Mouse (Mus musculus) embryonic facial prominence, embryonic 11.5 days (tissue): Measurements from ENCODE around the gene Cd47. TPM values are rescaled to one million over a fixed set of nuclear protein-coding genes. Genes with fewer than 3 reads are reported as not detected.

ENCODE experiments used
- ATAC-seq: fragments of 200-750 bp; cut with Nextera tagmentation; replicated peaks from 2 replicates; pipeline ENCODE4 v1.8.0; 2017; ENCODE audit warnings: low read depth; ENCODE audit not compliant: insufficient number of reproducible peaks, low FRiP score, low TSS enrichment
- DNase-seq: peaks from one replicate; pipeline ENCODE4 v3.0.0-alpha.2; 2015; ENCODE audit warnings: low spot score
- H3K27ac ChIP-seq: fragments of 300-500 bp; sonication (generic); replicated peaks from 2 replicates; pipeline ENCODE4 v1.5.1; 2014; ENCODE audit warnings: mild to moderate bottlenecking, low read depth, low read length, control low read depth
- H3K27me3 ChIP-seq: fragments of 300-500 bp; sonication (generic); 2 replicates; pipeline ENCODE4 v1.6.1; 2014; ENCODE audit warnings: mild to moderate bottlenecking, low read length, moderate library complexity, mixed read lengths; ENCODE audit not compliant: control insufficient read depth, insufficient read depth
- H3K36me3 ChIP-seq: fragments of 300-500 bp; sonication (generic); replicated peaks from 2 replicates; pipeline ENCODE4 v1.6.1; 2014; ENCODE audit warnings: low read depth, mild to moderate bottlenecking, low read length, moderate library complexity, mixed read lengths; ENCODE audit not compliant: control insufficient read depth, insufficient read depth
- H3K4me1 ChIP-seq: fragments of 300-500 bp; sonication (generic); 2 replicates; pipeline ENCODE4 v1.6.1; 2014; ENCODE audit warnings: low read length, mixed read lengths; ENCODE audit not compliant: control insufficient read depth, insufficient read depth
- H3K4me2 ChIP-seq: fragments of 300-500 bp; sonication (generic); 2 replicates; pipeline ENCODE4 v1.6.1; 2014; ENCODE audit warnings: low read depth, mild to moderate bottlenecking, control low read depth, low read length, moderate library complexity
- H3K4me3 ChIP-seq: fragments of 300-500 bp; sonication (generic); 2 replicates; pipeline ENCODE4 v1.5.1; 2014; ENCODE audit warnings: low read depth, low read length, control low read depth
- H3K9ac ChIP-seq: fragments of 300-500 bp; sonication (generic); replicated peaks from 2 replicates; pipeline ENCODE4 v1.6.1; 2014; ENCODE audit warnings: mild to moderate bottlenecking, control low read depth, low read length
- H3K9me3 ChIP-seq: fragments of 300-500 bp; sonication (generic); replicated peaks from 2 replicates; pipeline ENCODE4 v1.6.1; 2016; ENCODE audit warnings: mild to moderate bottlenecking, low read length, inconsistent platforms, mixed read lengths; ENCODE audit not compliant: control insufficient read depth
- WGBS: fragments of 180-500 bp; shearing (Covaris S2); extraction: QIAGEN DNeasy Blood & Tissue Kit; methylation state at CpG from one replicate; pipeline ENCODE4 v1.1.7; 2014; 5-methylcytosine and 5-hydroxymethylcytosine counted together
- polyA plus RNA-seq: library from polyadenylated mRNA; unstranded; fragments of >200 nt; fragmentation: Nextera tagmentation; extraction: Ambion mirVana; gene quantifications from 2 replicates; pipeline ENCODE4 v1.2.1, GENCODE M21; 2014

Gene Cd47
- polyA plus RNA-seq, 1 experiment from 2014 or later = 48.5 TPM

DNA sequence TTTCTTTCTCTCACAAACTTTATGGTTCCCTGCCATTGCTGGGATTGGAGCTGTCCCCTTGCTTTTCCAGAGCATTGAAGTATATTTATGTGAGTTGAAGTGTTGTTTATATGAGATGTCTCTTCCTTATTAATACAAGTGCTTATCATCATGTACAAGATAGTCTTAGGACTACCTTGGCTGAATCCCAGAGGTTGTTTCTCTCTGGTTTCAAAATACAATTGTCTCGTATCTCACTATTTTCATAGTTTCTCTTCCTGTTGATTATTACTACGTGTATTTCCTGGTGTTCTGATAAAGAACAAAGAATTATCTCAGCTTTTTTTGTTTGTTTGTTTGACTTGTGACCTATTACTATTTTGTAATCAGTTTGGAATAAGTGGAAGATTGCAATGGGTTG, 73.6 kb downstream of the Cd47 start:
- no peaks in the 10 kb centered on the region for H3K36me3 ChIP-seq
- H3K4me3 ChIP-seq = no peak overlapping the region
- no peaks in the 10 kb centered on the region for H3K27me3 ChIP-seq
- 83% methylated on average over 2 of the region's 2 CpGs for WGBS
- H3K4me1 ChIP-seq = no peaks in the 10 kb centered on the region
- ATAC-seq (no peak), DNase-seq (no peak)
- no peaks in the 10 kb centered on the region for H3K9me3 ChIP-seq
- H3K9ac ChIP-seq = no peak overlapping the region
- no peak overlapping the region for H3K27ac ChIP-seq
- H3K4me2 ChIP-seq = no peak overlapping the region

DNA sequence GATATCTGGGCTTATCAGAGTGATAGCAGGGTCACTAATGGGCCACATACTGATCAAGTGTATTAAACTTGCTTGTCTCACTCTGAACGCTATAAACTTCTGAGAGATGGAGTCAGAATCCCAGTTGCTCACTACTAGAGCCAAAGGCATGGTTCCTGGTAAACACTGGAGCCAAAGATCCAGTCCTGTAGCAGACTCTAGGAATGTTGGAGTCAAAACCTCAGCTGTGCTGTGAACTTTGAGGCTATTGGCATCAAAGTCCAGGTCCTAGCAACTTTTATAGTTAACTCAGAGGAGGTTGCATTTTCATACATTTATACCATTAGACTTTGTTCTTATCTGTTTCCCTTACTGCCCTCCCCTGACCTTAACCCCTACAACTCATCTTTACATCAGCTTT, 74.2 kb downstream of the Cd47 start:
- ATAC-seq = no peak

DNA sequence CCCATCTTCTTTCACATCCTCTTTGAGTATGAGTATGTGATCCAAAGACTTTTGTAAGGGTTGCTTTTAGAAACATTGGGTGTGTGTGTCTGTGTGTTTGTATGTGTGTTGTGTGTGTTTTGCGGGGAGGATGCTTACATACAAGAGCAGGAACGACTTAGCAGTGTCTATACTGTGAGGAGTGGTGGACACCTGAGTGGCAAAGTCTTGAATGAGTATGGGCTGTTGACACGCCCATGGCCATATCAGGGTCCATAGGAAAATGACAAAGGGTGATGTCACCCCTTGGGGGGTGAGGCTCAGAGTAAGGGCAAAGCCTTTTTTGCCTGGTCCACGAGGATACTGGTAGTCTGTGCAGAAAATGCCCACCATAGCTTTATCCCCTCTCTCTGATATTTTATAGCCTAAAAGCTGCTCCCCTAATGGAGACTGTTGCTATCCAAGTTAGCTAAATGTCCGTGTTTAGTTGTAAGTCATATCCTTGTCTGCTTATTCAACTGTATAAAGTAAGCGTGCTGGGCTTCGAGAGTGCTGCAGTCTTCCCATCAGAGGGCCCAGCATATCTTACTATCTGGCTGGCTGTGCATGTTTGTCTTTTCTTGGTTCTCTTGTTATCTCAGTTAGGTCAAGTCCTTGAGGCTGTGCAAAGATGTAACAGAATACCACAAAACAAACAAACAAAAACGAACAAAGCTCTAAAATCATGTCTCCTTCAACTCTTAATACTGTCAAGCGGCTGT, 76.1 kb downstream of the Cd47 start:
- no peak overlapping the region for H3K4me2 ChIP-seq

More for the DNA sequence above, 74.2 kb downstream of the Cd47 start:
- H3K27me3 ChIP-seq = no peaks in the 10 kb centered on the region
- no peak overlapping the region for H3K27ac ChIP-seq
- H3K9ac ChIP-seq = no peak overlapping the region
- no peaks in the 10 kb centered on the region for H3K4me1 ChIP-seq
- no peak overlapping the region for H3K4me3 ChIP-seq
- 78% methylated on average over 1 of the region's 1 CpGs for WGBS
- no peaks in the 10 kb centered on the region for H3K9me3 ChIP-seq
- no peaks in the 10 kb centered on the region for H3K36me3 ChIP-seq
- no peak overlapping the region for H3K4me2 ChIP-seq
- no peak for DNase-seq

DNA sequence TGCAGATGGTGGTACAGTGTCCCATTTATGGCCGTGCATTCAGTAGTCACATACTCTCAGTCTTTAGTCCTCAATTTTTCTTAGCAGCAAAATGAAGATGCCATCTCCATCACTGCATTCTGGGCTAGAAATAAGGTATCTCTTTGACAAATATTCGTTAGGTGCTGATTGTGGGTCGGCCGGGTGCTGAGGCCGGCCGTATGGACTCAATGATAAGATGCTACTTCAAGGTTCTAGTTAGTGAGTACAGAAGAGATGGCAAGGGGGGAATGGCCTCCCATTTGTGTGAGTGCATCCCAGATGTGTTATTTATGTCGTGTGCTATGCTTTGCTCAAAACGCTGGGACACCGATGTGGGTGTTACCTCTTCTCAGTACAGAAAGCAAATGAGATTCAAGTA, 76.9 kb downstream of the Cd47 start:
- ATAC-seq (no peak), DNase-seq (no peak)
- no peaks in the 10 kb centered on the region for H3K27me3 ChIP-seq
- no peak overlapping the region for H3K27ac ChIP-seq
- H3K4me2 ChIP-seq = no peak overlapping the region
- H3K36me3 ChIP-seq = no peaks in the 10 kb centered on the region
- no peak overlapping the region for H3K9ac ChIP-seq
- no peaks in the 10 kb centered on the region for H3K9me3 ChIP-seq
- no peaks in the 10 kb centered on the region for H3K4me1 ChIP-seq
- H3K4me3 ChIP-seq = no peak overlapping the region
- 93% methylated on average over 9 of the region's 9 CpGs for whole genome bisulfite sequencing

More for the DNA sequence above, 76.1 kb downstream of the Cd47 start:
- no peaks in the 10 kb centered on the region for H3K36me3 ChIP-seq
- no peak overlapping the region for H3K27ac ChIP-seq
- no peak for ATAC-seq
- no peak overlapping the region for H3K4me3 ChIP-seq
- 84% methylated on average over 9 of the region's 9 CpGs for WGBS
- no peak overlapping the region for H3K9ac ChIP-seq
- H3K9me3 ChIP-seq = no peaks in the 10 kb centered on the region
- H3K27me3 ChIP-seq = no peaks in the 10 kb centered on the region
- DNase-seq = no peak
- no peaks in the 10 kb centered on the region for H3K4me1 ChIP-seq

DNA sequence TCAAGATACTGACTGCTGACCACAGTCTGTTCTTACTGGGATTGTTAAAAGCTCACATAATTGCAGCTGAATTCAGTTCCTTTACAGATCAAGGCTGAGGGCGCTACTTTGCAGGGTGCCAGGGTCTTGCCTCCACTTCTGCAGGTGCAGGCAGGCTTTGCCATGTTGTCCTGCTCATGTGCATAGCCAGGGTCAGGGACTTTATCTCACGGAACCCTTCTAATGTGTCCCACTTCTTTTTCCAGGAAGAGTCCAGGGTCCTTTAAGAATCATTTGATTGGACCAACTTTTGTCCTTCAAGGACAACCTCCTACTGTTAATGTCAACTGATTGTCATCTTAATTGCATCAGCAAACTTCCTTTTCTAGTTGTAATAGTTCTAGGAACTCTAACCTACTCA, 77.7 kb downstream of the Cd47 start:
- no peak overlapping the region for H3K4me2 ChIP-seq
- no peak for ATAC-seq

DNA sequence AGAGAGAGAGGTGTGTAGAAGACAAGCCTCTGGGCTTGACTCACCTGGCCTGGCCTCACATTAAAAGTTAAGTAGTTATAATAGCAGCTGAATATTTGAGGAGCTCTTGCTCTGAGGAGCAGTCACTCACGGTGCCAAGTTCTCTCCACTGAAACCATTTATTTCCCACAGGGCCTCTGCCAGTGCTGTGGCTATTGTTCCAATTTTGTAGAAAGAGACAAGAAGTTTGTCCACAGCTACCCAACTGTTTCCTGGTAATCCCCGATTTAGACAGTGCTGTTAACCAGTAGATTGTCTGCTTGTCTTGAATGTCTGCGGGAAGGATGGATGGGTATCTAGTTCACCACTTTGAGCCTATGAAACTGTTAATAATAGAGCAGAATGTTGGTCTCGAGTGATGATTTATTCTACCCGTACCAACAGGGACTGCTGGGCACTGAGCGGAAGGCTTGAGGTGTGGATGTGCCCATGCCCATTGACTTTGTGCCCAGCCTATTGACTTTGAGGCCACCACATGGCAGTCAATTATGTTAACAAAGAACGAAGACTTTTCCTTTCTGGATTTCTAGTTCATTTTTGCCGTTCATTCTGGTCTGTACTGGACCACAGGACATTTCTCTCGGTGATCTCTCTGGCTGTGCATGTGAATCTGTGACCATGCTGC, 86.2 kb downstream of the Cd47 start:
- WGBS = 92% methylated on average over 9 of the region's 9 CpGs
- Histone ChIP-seq H3K36me3 (no peaks in the 10 kb centered on the region), H3K9me3 (no peaks in the 10 kb centered on the region), H3K27ac (no peak overlapping the region), H3K4me2 (no peak overlapping the region), H3K9ac (no peak overlapping the region), H3K4me3 (no peak overlapping the region), H3K4me1 (no peaks in the 10 kb centered on the region), H3K27me3 (no peaks in the 10 kb centered on the region)
- DNase-seq (no peak), ATAC-seq (no peak)

More for the DNA sequence above, 77.7 kb downstream of the Cd47 start:
- no peaks in the 10 kb centered on the region for H3K36me3 ChIP-seq
- H3K9me3 ChIP-seq = no peaks in the 10 kb centered on the region
- no peak for DNase-seq
- no peaks in the 10 kb centered on the region for H3K4me1 ChIP-seq
- no peaks in the 10 kb centered on the region for H3K27me3 ChIP-seq
- H3K4me3 ChIP-seq = no peak overlapping the region
- no peak overlapping the region for H3K27ac ChIP-seq
- no peak overlapping the region for H3K9ac ChIP-seq
- WGBS = 87% methylated on average over 2 of the region's 2 CpGs

DNA sequence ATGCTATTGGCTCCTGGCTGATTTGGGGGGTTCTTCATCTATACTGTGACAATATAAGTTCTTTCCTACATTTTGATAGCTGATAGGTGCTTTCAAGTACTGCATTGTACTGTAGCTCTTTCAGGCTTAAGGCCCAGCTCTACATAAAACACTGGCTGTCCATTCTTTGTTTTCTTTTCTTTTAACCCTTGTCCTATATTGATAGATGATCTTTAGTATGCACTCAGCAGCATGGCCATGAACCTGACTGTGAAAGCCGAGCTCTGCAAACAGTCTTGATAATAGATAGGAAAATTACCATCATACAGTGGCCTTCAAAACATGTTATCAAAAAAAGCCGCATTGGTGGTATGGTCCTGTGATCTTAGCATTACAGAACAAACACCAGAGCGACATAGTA, 87.0 kb downstream of the Cd47 start:
- WGBS = 89% methylated on average over 3 of the region's 3 CpGs
- no peak overlapping the region for H3K4me2 ChIP-seq
- no peak overlapping the region for H3K4me3 ChIP-seq
- H3K4me1 ChIP-seq = no peaks in the 10 kb centered on the region
- ATAC-seq (no peak), DNase-seq (no peak)
- no peaks in the 10 kb centered on the region for H3K27me3 ChIP-seq
- H3K9ac ChIP-seq = no peak overlapping the region
- H3K27ac ChIP-seq = no peak overlapping the region
- H3K36me3 ChIP-seq = no peaks in the 10 kb centered on the region
- H3K9me3 ChIP-seq = no peaks in the 10 kb centered on the region

DNA sequence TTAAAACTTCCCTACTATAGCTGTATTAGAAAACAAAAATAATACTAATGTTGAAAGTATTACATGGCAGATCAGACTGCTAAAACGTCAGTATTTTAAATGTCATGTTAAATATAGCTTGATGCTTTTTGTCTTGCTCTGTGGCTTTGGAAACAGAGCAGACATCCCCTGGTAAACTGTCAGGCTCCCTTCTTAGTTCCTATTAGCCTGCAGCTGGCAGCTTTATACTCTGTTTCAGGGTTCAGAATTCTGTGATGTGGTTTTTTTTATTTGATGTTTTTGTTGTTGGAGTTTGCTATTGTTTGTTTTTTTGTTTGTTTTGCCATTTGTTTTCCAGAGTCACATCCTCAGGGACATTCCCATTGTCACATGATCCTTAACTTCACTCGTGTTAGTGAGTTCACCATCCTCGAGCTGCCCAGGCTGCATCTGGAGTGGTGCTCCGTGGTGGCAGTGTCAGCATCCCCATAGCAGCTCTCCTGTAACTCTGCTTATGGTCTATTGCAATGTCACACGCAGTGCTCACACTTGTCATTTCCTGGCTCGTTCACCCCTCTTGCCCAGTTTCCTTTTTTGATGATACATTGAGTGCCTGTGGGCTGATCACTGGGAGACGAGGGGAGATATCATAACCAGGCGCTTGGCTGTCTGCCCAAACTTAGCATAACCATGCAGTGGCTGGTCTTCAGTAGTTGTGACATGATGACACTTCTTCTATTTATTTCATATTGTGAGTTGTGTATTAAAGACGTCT, 87.7 kb downstream of the Cd47 start:
- no peaks in the 10 kb centered on the region for H3K36me3 ChIP-seq
- H3K9me3 ChIP-seq = no peaks in the 10 kb centered on the region
- H3K4me1 ChIP-seq = no peaks in the 10 kb centered on the region
- no peak overlapping the region for H3K4me2 ChIP-seq
- H3K27me3 ChIP-seq = no peaks in the 10 kb centered on the region
- no peak overlapping the region for H3K4me3 ChIP-seq
- no peak for DNase-seq
- H3K9ac ChIP-seq = no peak overlapping the region
- H3K27ac ChIP-seq = no peak overlapping the region
- ATAC-seq = no peak
- 78% methylated on average over 9 of the region's 9 CpGs for WGBS
